Mouse (Mus musculus) macrophage (primary cell): ENCODE results near the gene Spata5. TPM values are rescaled to one million over a fixed set of nuclear protein-coding genes. Genes with fewer than 3 reads are reported as not detected.

Experiments
- H3K27ac ChIP-seq: fragments of 350-480 bp; formaldehyde crosslinking; 2 replicates; pipeline ENCODE4 v1.9.0; 2021
- H3K36me3 ChIP-seq: fragments of 350-480 bp; formaldehyde crosslinking; 2 replicates; pipeline ENCODE4 v1.9.0; 2021; ENCODE audit errors: inconsistent target
- H3K4me3 ChIP-seq: fragments of 350-480 bp; formaldehyde crosslinking; 2 replicates; pipeline ENCODE4 v1.9.0; 2021; ENCODE audit errors: inconsistent target
- H3K79me2 ChIP-seq: fragments of 350-480 bp; formaldehyde crosslinking; 2 replicates; pipeline ENCODE4 v1.9.0; 2021; ENCODE audit errors: inconsistent target
- WGBS: methylation state at CpG from one replicate; pipeline ENCODE4 v1.1.7; 2026; ENCODE audit warnings: inconsistent platforms; ENCODE audit not compliant: missing documents; 5-methylcytosine and 5-hydroxymethylcytosine counted together
- polyA plus RNA-seq: library from polyadenylated mRNA; stranded (reverse); fragments of 250-400 nt; gene quantifications from 3 replicates; pipeline ENCODE4 v1.2.4, GENCODE M21; 2018; ENCODE audit warnings: inconsistent platforms

Gene Spata5
- polyA plus RNA-seq, 1 experiment from 2014 or later: 14.8 TPM

GRCm38 (mm10) chr3:37557741-37558479 lies 138.2 kb downstream of the Spata5 start:
- H3K27ac ChIP-seq: no peak overlapping the region
- WGBS: 80% methylated on average over 4 of the region's 4 CpGs

GRCm38 (mm10) chr3:37559339-37559738 lies 139.6 kb downstream of the Spata5 start:
- Histone ChIP-seq H3K4me3 (no peak overlapping the region), H3K79me2 (no peaks in the 10 kb centered on the region), H3K36me3 (no peaks in the 10 kb centered on the region), H3K27ac (no peak overlapping the region)
- WGBS: 94% methylated on average over 2 of the region's 2 CpGs

More at GRCm38 (mm10) chr3:37557741-37558479, 138.2 kb downstream of the Spata5 start:
- no peak overlapping the region for H3K4me3 ChIP-seq
- H3K36me3 ChIP-seq: no peaks in the 10 kb centered on the region
- H3K79me2 ChIP-seq: no peaks in the 10 kb centered on the region

GRCm38 (mm10) chr3:37561466-37561865 lies 141.8 kb downstream of the Spata5 start:
- H3K79me2 ChIP-seq: no peaks in the 10 kb centered on the region
- H3K27ac ChIP-seq: no peak overlapping the region
- 91% methylated on average over 3 of the region's 3 CpGs for WGBS
- H3K36me3 ChIP-seq: no peaks in the 10 kb centered on the region
- H3K4me3 ChIP-seq: no peak overlapping the region

GRCm38 (mm10) chr3:37566097-37566496 lies 146.4 kb downstream of the Spata5 start:
- H3K27ac ChIP-seq: no peak overlapping the region
- H3K36me3 ChIP-seq: no peaks in the 10 kb centered on the region
- H3K4me3 ChIP-seq: no peak overlapping the region
- 94% methylated on average over 6 of the region's 6 CpGs for WGBS
- H3K79me2 ChIP-seq: no peaks in the 10 kb centered on the region

- Histone ChIP-seq H3K27ac (no peak overlapping the region), H3K36me3 (no peaks in the 10 kb centered on the region), H3K4me3 (no peak overlapping the region), H3K79me2 (no peaks in the 10 kb centered on the region)
- 73% methylated on average over 1 of the region's 1 CpGs for WGBS
Measured at GRCm38 (mm10) chr3:37567505-37567904, 147.8 kb downstream of the Spata5 start.

- no peak overlapping the region for H3K27ac ChIP-seq
- H3K4me3 ChIP-seq: no peak overlapping the region
- no peaks in the 10 kb centered on the region for H3K79me2 ChIP-seq
- no peaks in the 10 kb centered on the region for H3K36me3 ChIP-seq
- 94% methylated on average over 1 of the region's 1 CpGs for WGBS
Measured at GRCm38 (mm10) chr3:37568780-37569179, 149.1 kb downstream of the Spata5 start.

GRCm38 (mm10) chr3:37569661-37570566 lies 150.2 kb downstream of the Spata5 start:
- WGBS: 93% methylated on average over 19 of the region's 22 CpGs
- Histone ChIP-seq H3K27ac (no peak overlapping the region), H3K4me3 (no peak overlapping the region), H3K36me3 (no peaks in the 10 kb centered on the region), H3K79me2 (no peaks in the 10 kb centered on the region)

GRCm38 (mm10) chr3:37571633-37572032 lies 151.9 kb downstream of the Spata5 start:
- Histone ChIP-seq H3K27ac (no peak overlapping the region), H3K36me3 (no peaks in the 10 kb centered on the region), H3K79me2 (no peaks in the 10 kb centered on the region), H3K4me3 (no peak overlapping the region)
- 80% methylated on average over 4 of the region's 4 CpGs for WGBS

GRCm38 (mm10) chr3:37572066-37572465 lies 152.4 kb downstream of the Spata5 start:
- H3K36me3 ChIP-seq: no peaks in the 10 kb centered on the region
- H3K79me2 ChIP-seq: no peaks in the 10 kb centered on the region
- WGBS: 90% methylated on average over 6 of the region's 6 CpGs
- H3K4me3 ChIP-seq: no peak overlapping the region
- H3K27ac ChIP-seq: no peak overlapping the region

- over 99% methylated on average over 6 of the region's 6 CpGs for WGBS
- H3K36me3 ChIP-seq: 0 out of 2 replicates have a peak, but pooled peaks cover 12% of the 10 kb centered on the region
- no peak overlapping the region for H3K4me3 ChIP-seq
- H3K27ac ChIP-seq: no peak overlapping the region
- H3K79me2 ChIP-seq: no peaks in the 10 kb centered on the region
Measured at GRCm38 (mm10) chr3:37576840-37577239, 157.1 kb downstream of the Spata5 start.

GRCm38 (mm10) chr3:37577706-37578105 lies 158.0 kb downstream of the Spata5 start:
- no peaks in the 10 kb centered on the region for H3K79me2 ChIP-seq
- no peak overlapping the region for H3K4me3 ChIP-seq
- H3K27ac ChIP-seq: no peak overlapping the region
- 0 out of 2 replicates have a peak, but pooled peaks cover 12% of the 10 kb centered on the region for H3K36me3 ChIP-seq
- WGBS: 93% methylated on average over 3 of the region's 3 CpGs

GRCm38 (mm10) chr3:37584576-37584975 lies 164.9 kb downstream of the Spata5 start:
- Histone ChIP-seq H3K79me2 (no peaks in the 10 kb centered on the region), H3K4me3 (no peak overlapping the region), H3K27ac (no peak overlapping the region), H3K36me3 (0 out of 2 replicates have a peak, but pooled peaks cover 2% of the 10 kb centered on the region)
- WGBS: 48% methylated on average over 5 of the region's 5 CpGs

- H3K27ac ChIP-seq: no peak overlapping the region
- no peak overlapping the region for H3K4me3 ChIP-seq
- no peaks in the 10 kb centered on the region for H3K36me3 ChIP-seq
- WGBS: 88% methylated on average over 15 of the region's 15 CpGs
- no peaks in the 10 kb centered on the region for H3K79me2 ChIP-seq
Measured at GRCm38 (mm10) chr3:37585967-37586730, 166.5 kb downstream of the Spata5 start.
